Mouse (Mus musculus) forebrain, embryonic 10.5 days (tissue): ENCODE measurements around the gene Ppp1r35. TPM values are rescaled to one million over a fixed set of nuclear protein-coding genes. Genes with fewer than 3 reads are reported as not detected.

ENCODE experiments used
- DNase-seq: peaks from one replicate; pipeline ENCODE4 v3.0.0-alpha.2; 2017; ENCODE audit warnings: low spot score; ENCODE audit errors: extremely low spot score
- H3K27ac ChIP-seq: fragments of 300-500 bp; sonication (generic); 2 replicates; pipeline ENCODE4 v1.5.1; 2016; ENCODE audit warnings: mild to moderate bottlenecking
- H3K27me3 ChIP-seq: fragments of 300-500 bp; sonication (generic); 2 replicates; pipeline ENCODE4 v1.6.1; 2016; ENCODE audit warnings: mild to moderate bottlenecking; ENCODE audit not compliant: poor library complexity, severe bottlenecking
- H3K36me3 ChIP-seq: fragments of 300-500 bp; sonication (generic); replicated peaks from 2 replicates; pipeline ENCODE4 v1.6.1; 2016; ENCODE audit warnings: mild to moderate bottlenecking, moderate library complexity
- H3K4me1 ChIP-seq: fragments of 300-500 bp; sonication (generic); 2 replicates; pipeline ENCODE4 v1.6.1; 2016
- H3K4me3 ChIP-seq: fragments of 300-500 bp; sonication (generic); 2 replicates; pipeline ENCODE4 v1.5.1; 2016; ENCODE audit warnings: mild to moderate bottlenecking, moderate library complexity
- H3K9me3 ChIP-seq: fragments of 300-500 bp; sonication (generic); 2 replicates; pipeline ENCODE4 v1.6.1; 2016; ENCODE audit warnings: mild to moderate bottlenecking, moderate library complexity
- WGBS: fragments of 180-500 bp; shearing (Covaris S2); methylation state at CpG from one replicate; pipeline ENCODE4 v1.1.7; 2016; 5-methylcytosine and 5-hydroxymethylcytosine counted together
- polyA plus RNA-seq: library from polyadenylated mRNA; unstranded; fragments of >200 nt; fragmentation: Nextera tagmentation; extraction: Ambion mirVana; gene quantifications from 2 replicates; pipeline ENCODE4 v1.2.1, GENCODE M21; 2016

Gene Ppp1r35
- polyA plus RNA-seq, 1 experiment from 2014 or later: 47.5 TPM

GRCm38 (mm10) chr5:137828694-137829093 lies 50.0 kb downstream of the Ppp1r35 start:
- Histone ChIP-seq H3K36me3 (no peaks in the 10 kb centered on the region), H3K4me1 (no peaks in the 10 kb centered on the region), H3K27me3 (no peaks in the 10 kb centered on the region), H3K27ac (no peak overlapping the region), H3K9me3 (no peaks in the 10 kb centered on the region), H3K4me3 (no peak overlapping the region)
- 89% methylated on average over 6 of the region's 6 CpGs for WGBS
- no peak for DNase-seq

Other genes with a start within 250 kb of the Ppp1r35 start
- gene Epo, start 245.6 kb upstream of the Ppp1r35 start, polyA plus RNA-seq: 2.9 and 4.8 TPM in 2 replicates
- 287 and 288 TPM in 2 replicates for gene Gnb2, start 245.3 kb upstream of the Ppp1r35 start, polyA plus RNA-seq
- gene Actl6b, start 225.3 kb upstream of the Ppp1r35 start, polyA plus RNA-seq: 2.0 and 4.8 TPM in 2 replicates
- gene Tfr2, start 209.0 kb upstream of the Ppp1r35 start, polyA plus RNA-seq: 1.3 and 2.5 TPM in 2 replicates
- gene Mospd3, start 177.8 kb upstream of the Ppp1r35 start, polyA plus RNA-seq: 14.2 and 15.1 TPM in 2 replicates
- 61.7 and 62.5 TPM in 2 replicates for gene Pcolce, start 165.1 kb upstream of the Ppp1r35 start, polyA plus RNA-seq
- gene Fbxo24, start 149.8 kb upstream of the Ppp1r35 start, polyA plus RNA-seq: 0.09 and 0.26 TPM in 2 replicates
- 29.0 and 33.4 TPM in 2 replicates for gene Lrch4, start 149.7 kb upstream of the Ppp1r35 start, polyA plus RNA-seq
- 11.7 and 14.0 TPM in 2 replicates for gene Gm20605, start 149.7 kb upstream of the Ppp1r35 start, polyA plus RNA-seq
- 7.3 and 9.8 TPM in 2 replicates for gene Sap25, start 137.5 kb upstream of the Ppp1r35 start, polyA plus RNA-seq
- gene Irs3, start 133.1 kb upstream of the Ppp1r35 start, polyA plus RNA-seq: 0.31 and 0.42 TPM in 2 replicates
- 27.2 and 28.0 TPM in 2 replicates for gene Agfg2, start 94.1 kb upstream of the Ppp1r35 start, polyA plus RNA-seq
- gene Nyap1, start 37.2 kb upstream of the Ppp1r35 start, polyA plus RNA-seq: 2.9 and 5.1 TPM in 2 replicates
- gene Tsc22d4, start 33.1 kb upstream of the Ppp1r35 start, polyA plus RNA-seq: 71.0 and 72.0 TPM in 2 replicates
- gene Mepce, start 8.8 kb downstream of the Ppp1r35 start, polyA plus RNA-seq: 10.0 and 11.5 TPM in 2 replicates
- 12.9 and 14.8 TPM in 2 replicates for gene Zcwpw1, start 8.9 kb downstream of the Ppp1r35 start, polyA plus RNA-seq
- 0.43 and 0.58 TPM in 2 replicates for gene Pilra, start 57.4 kb downstream of the Ppp1r35 start, polyA plus RNA-seq
- not detected in 2 replicates for gene Pilrb1, start 79.3 kb downstream of the Ppp1r35 start, polyA plus RNA-seq
- gene Pilrb2, start 93.0 kb downstream of the Ppp1r35 start, polyA plus RNA-seq: not detected in 2 replicates
- not detected in 2 replicates for gene Cyp3a13, start 142.8 kb downstream of the Ppp1r35 start, polyA plus RNA-seq
- gene Gjc3, start 184.2 kb downstream of the Ppp1r35 start, polyA plus RNA-seq: not detected in 2 replicates
- not detected in 2 replicates for gene Azgp1, start 202.7 kb downstream of the Ppp1r35 start, polyA plus RNA-seq
- gene Smok3a, start 242.4 kb downstream of the Ppp1r35 start, polyA plus RNA-seq: not detected in 2 replicates
- gene Smok3b, start 242.6 kb downstream of the Ppp1r35 start, polyA plus RNA-seq: not detected in 2 replicates